Mouse (Mus musculus): ENCODE results near the gene Ice1. TPM values are rescaled to one million over a fixed set of nuclear protein-coding genes. Genes with fewer than 3 reads are reported as not detected.

The Ice1 gene
- polyA plus RNA-seq, 1 experiment from 2014 or later: 31.3 TPM

DNA sequence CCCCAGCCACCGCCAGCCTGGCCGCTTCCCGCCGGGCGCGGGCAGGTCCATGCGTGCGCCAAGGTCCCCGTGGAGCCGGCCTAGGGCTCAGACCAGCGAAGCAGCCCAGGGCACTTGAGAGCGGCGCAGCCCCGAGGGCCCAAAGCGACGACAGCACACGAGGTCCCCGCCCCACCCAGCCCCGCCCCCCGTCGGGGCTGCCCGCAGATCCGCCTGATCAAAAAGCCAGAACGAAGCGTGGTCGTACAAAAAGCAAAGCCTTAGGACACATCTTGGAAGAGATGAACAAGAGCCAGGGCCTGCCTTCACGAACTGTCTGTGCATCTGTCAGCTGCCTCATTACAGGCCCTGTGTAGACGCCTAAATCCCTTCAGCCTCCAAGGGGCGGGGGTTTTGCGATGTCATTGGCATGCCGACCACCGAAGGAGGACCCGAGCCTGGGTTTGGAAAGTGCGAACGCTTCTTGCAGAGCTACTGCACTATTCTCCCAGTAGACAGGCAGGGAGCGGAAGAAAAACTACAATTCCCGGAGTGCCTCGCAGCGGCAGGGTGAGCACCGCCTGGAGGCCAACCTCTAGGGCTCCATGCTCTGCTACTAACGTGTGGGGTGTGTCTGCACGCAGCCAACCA, 343 bp upstream of the Ice1 start:
- no peaks in the 10 kb centered on the region for H3K36me3 ChIP-seq
- peak overlapping the region; percentile 98 for H3K4me3 ChIP-seq
- H3K27me3 ChIP-seq: no peaks in the 10 kb centered on the region
- peak; percentile 95 for ATAC-seq (ENCODE audit: insufficient number of reproducible peaks, insufficient read depth, low FRiP score, low TSS enrichment)
- peak overlapping the region; percentile 72 for H3K4me2 ChIP-seq (replicated peaks)
- peak overlapping the region; percentile 93 for H3K9ac ChIP-seq
- no peaks in the 10 kb centered on the region for H3K9me3 ChIP-seq
- WGBS: under 1% methylated on average over 42 of the region's 42 CpGs
- peaks cover 20% of the 10 kb centered on the region for H3K4me1 ChIP-seq
- H3K27ac ChIP-seq: peak overlapping the region; percentile 89

DNA sequence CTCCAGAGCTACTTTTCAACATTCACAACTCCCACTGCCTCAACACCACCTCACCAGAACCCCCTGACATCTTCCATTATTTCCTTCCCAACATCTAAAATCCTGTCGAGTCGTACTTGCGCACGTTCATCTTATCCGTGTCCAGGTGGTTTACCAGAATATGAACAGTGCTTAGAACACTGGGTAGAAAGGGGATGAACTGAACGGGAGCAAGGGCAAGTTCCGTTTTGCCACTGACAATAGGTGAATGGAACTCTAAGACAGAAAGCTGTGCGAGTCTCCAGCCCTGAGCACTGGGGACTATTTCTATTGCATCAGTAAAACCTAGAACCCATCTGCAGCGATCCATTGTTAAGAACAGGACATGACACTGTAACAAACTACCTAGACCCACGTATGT, 728 bp downstream of the Ice1 start:
- H3K27ac ChIP-seq: no peak overlapping the region
- no peaks in the 10 kb centered on the region for H3K27me3 ChIP-seq
- ATAC-seq (ENCODE audit: insufficient number of reproducible peaks, insufficient read depth, low FRiP score, low TSS enrichment): no peak
- 27% methylated on average over 10 of the region's 10 CpGs for WGBS
- no peaks in the 10 kb centered on the region for H3K9me3 ChIP-seq
- peak overlapping the region; percentile 93 for H3K9ac ChIP-seq
- peaks cover 20% of the 10 kb centered on the region for H3K4me1 ChIP-seq
- H3K4me2 ChIP-seq (replicated peaks): peak overlapping the region; percentile 72
- peak overlapping the region; percentile 98 for H3K4me3 ChIP-seq
- H3K36me3 ChIP-seq: no peaks in the 10 kb centered on the region

DNA sequence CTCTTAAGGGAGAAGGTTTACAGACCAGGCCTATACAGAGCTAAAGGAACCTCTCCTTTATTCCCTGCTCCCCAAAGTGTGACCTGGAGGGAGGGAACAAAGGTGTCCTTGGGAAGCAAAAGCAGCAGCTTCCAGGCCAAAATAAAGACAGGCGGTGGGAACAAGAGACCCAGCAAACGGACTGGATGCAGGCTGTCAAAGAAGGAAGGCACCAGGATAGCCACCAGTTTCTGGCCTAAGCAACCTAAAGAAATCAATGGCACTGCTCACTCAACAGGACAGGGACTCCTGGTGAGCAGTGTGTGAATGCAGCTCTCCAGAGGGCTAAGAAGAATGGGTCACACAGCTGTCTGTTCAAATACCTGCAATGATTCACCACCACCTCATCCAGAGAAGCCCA, 1.8 kb downstream of the Ice1 start:
- H3K4me3 ChIP-seq: no peak overlapping the region

DNA sequence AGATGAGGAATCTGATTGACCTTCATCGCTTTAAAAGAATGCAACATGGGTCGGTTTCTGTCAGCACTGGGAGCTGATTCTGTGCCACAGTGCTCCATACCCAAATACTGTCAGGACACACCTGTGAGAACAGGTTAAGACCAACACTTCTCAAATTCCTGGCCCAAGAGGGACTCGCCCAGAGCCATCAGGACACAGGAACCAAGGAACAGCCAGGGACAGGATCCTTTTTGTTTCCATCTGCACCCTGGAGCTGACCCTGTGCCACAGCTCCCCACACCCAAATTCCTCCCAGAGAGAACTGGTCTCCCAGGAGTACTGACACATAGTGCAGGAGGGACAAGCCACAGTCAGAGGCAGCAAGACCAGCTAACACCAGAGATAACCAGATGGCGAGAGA, 11.0 kb downstream of the Ice1 start:
- ATAC-seq (ENCODE audit: insufficient number of reproducible peaks, insufficient read depth, low FRiP score, low TSS enrichment): no peak
- Histone ChIP-seq H3K27ac (no peak overlapping the region), H3K4me2 (replicated peaks) (no peak overlapping the region), H3K27me3 (no peaks in the 10 kb centered on the region), H3K36me3 (no peaks in the 10 kb centered on the region), H3K9me3 (no peaks in the 10 kb centered on the region), H3K4me3 (no peak overlapping the region), H3K9ac (no peak overlapping the region), H3K4me1 (no peaks in the 10 kb centered on the region)
- 89% methylated on average over 4 of the region's 4 CpGs for WGBS

More for the DNA sequence above, 1.8 kb downstream of the Ice1 start:
- Histone ChIP-seq H3K4me1 (peaks cover 20% of the 10 kb centered on the region), H3K4me2 (replicated peaks) (peak overlapping the region; percentile 72; the same call in 1 of the 2 replicates), H3K9ac (no peak overlapping the region), H3K27ac (no peak overlapping the region), H3K36me3 (no peaks in the 10 kb centered on the region), H3K9me3 (no peaks in the 10 kb centered on the region), H3K27me3 (no peaks in the 10 kb centered on the region)
- 69% methylated on average over 2 of the region's 2 CpGs for WGBS
- ATAC-seq (ENCODE audit: insufficient number of reproducible peaks, insufficient read depth, low FRiP score, low TSS enrichment): no peak

DNA sequence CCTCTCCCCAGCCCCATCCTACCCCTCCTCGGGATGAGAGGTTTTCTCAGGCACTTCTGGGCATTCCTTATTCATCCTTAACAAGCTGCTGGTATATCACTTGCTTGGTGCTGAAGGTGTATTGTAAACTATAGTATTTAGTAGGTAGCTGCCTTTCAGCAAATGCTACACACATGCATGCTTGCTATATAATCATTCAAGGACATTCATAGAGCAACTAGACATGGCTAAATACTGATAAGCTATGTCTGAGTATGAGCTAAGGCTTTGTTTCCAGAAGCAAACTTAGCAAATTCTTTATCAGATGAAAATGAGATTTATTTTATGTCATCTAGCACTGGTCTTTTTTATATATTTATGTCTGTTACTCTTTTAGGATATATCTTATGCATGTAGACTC, 11.8 kb downstream of the Ice1 start:
- H3K27me3 ChIP-seq: no peaks in the 10 kb centered on the region
- no peak overlapping the region for H3K9ac ChIP-seq
- no peak for ATAC-seq (ENCODE audit: insufficient number of reproducible peaks, insufficient read depth, low FRiP score, low TSS enrichment)
- no peak overlapping the region for H3K4me2 ChIP-seq (replicated peaks)
- no peaks in the 10 kb centered on the region for H3K4me1 ChIP-seq
- H3K36me3 ChIP-seq: no peaks in the 10 kb centered on the region
- 75% methylated on average over 1 of the region's 1 CpGs for WGBS
- no peak overlapping the region for H3K27ac ChIP-seq
- no peaks in the 10 kb centered on the region for H3K9me3 ChIP-seq
- no peak overlapping the region for H3K4me3 ChIP-seq

DNA sequence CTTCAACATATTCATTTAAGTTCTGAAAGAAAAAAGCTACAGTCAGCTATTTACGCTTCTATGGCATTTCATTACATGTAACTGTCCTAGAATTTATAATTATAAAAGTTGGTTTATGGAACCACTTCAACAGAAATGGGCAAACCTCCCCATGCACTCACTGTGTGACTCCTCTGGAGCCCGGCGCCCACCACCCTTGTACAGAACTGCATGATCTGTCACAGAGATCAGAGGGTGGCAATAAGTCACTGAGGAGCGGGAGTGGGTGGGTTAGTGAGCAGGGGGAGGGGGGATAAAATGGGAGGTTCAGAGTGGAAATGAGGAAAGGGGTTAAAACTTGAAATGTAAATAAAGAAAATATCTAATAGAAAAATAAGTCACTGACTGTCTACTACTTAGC, 13.0 kb downstream of the Ice1 start:
- no peak overlapping the region for H3K27ac ChIP-seq
- no peak overlapping the region for H3K4me2 ChIP-seq (replicated peaks)
- H3K4me3 ChIP-seq: no peak overlapping the region
- 92% methylated on average over 4 of the region's 4 CpGs for WGBS
- H3K27me3 ChIP-seq: no peaks in the 10 kb centered on the region
- H3K4me1 ChIP-seq: no peaks in the 10 kb centered on the region
- no peak for ATAC-seq (ENCODE audit: insufficient number of reproducible peaks, insufficient read depth, low FRiP score, low TSS enrichment)
- H3K36me3 ChIP-seq: peaks cover 9% of the 10 kb centered on the region
- H3K9ac ChIP-seq: no peak overlapping the region
- no peaks in the 10 kb centered on the region for H3K9me3 ChIP-seq

DNA sequence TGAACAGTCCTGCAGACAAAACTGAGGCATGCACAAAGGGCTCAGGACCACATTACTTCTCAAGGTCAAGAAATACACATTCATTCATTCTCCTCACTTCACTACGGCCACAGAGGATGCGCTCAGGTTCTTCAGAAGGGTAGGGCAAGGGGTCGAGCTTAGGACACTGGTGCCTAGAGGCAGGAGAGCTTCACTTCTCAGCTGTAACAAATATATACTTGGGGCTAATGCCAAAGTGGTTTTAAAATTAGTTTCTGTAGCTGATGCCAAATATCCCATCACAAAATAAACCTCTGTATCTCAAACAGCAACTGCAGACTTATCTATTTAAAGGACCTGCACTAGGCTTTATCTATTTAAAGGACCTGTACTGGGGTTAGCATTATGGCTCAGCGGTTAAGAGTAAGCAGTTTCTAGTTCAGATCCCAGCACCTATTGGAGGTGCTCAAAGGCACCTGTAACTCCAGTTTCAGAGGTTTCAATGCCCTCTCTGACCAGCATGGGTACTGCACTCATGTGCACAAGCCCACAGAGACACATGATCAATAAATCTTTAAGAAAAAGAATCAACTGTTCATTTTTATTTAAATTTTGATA, 14.9 kb downstream of the Ice1 start:
- Histone ChIP-seq H3K36me3 (peaks cover 27% of the 10 kb centered on the region), H3K4me3 (no peak overlapping the region), H3K27me3 (no peaks in the 10 kb centered on the region), H3K4me1 (no peaks in the 10 kb centered on the region), H3K4me2 (replicated peaks) (no peak overlapping the region), H3K9ac (no peak overlapping the region), H3K9me3 (no peaks in the 10 kb centered on the region), H3K27ac (no peak overlapping the region)
- 98% methylated on average over 4 of the region's 4 CpGs for WGBS
- no peak for ATAC-seq (ENCODE audit: insufficient number of reproducible peaks, insufficient read depth, low FRiP score, low TSS enrichment)

DNA sequence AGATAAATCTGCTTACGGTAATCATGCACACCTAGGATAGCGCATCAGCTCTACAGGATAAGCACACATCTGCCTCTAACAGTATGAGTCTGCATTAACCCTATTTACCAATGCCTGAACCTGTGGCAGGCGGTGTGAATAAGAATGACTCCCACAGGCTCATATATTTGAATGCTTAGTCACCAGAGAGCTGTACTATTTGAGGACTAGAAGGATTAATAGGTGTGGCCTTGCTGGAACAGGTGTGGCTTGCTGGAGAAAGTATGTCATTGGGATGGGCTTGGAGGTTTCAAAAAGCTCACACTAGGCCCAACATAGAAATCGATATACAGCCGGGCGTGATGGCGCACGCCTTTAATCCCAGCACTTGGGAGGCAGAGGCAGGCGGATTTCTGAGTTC, 15.9 kb downstream of the Ice1 start:
- Histone ChIP-seq H3K4me3 (no peak overlapping the region), H3K9me3 (no peaks in the 10 kb centered on the region), H3K9ac (no peak overlapping the region), H3K36me3 (peaks cover 37% of the 10 kb centered on the region), H3K4me1 (no peaks in the 10 kb centered on the region), H3K27ac (no peak overlapping the region), H3K27me3 (no peaks in the 10 kb centered on the region), H3K4me2 (replicated peaks) (no peak overlapping the region)
- ATAC-seq (ENCODE audit: insufficient number of reproducible peaks, insufficient read depth, low FRiP score, low TSS enrichment): no peak
- WGBS: 95% methylated on average over 9 of the region's 9 CpGs

DNA sequence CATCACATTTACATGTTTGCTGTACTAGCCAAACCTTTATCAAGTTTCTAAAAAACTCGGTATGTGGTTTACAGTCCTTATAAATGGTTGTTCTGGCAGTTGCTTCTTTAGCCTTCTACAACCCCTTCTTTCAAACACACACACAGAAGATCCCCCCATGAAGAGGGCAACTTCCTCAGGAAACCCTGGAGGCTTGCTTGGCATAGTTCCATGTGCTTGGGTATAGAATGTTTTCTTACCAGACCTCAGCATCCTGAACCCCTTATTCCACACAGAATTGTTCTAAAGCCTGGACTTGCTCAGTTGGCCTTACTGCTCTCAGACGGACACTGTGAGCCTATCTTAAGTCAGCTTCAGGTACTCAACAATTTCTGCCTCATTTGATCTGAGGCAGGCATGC, 24.6 kb downstream of the Ice1 start:
- Histone ChIP-seq H3K4me1 (no peaks in the 10 kb centered on the region), H3K27ac (no peak overlapping the region), H3K36me3 (peaks cover 81% of the 10 kb centered on the region), H3K27me3 (no peaks in the 10 kb centered on the region), H3K9ac (no peak overlapping the region), H3K4me2 (replicated peaks) (no peak overlapping the region), H3K9me3 (no peaks in the 10 kb centered on the region), H3K4me3 (no peak overlapping the region)
- 86% methylated on average over 2 of the region's 2 CpGs for WGBS
- no peak for ATAC-seq (ENCODE audit: insufficient number of reproducible peaks, insufficient read depth, low FRiP score, low TSS enrichment)

DNA sequence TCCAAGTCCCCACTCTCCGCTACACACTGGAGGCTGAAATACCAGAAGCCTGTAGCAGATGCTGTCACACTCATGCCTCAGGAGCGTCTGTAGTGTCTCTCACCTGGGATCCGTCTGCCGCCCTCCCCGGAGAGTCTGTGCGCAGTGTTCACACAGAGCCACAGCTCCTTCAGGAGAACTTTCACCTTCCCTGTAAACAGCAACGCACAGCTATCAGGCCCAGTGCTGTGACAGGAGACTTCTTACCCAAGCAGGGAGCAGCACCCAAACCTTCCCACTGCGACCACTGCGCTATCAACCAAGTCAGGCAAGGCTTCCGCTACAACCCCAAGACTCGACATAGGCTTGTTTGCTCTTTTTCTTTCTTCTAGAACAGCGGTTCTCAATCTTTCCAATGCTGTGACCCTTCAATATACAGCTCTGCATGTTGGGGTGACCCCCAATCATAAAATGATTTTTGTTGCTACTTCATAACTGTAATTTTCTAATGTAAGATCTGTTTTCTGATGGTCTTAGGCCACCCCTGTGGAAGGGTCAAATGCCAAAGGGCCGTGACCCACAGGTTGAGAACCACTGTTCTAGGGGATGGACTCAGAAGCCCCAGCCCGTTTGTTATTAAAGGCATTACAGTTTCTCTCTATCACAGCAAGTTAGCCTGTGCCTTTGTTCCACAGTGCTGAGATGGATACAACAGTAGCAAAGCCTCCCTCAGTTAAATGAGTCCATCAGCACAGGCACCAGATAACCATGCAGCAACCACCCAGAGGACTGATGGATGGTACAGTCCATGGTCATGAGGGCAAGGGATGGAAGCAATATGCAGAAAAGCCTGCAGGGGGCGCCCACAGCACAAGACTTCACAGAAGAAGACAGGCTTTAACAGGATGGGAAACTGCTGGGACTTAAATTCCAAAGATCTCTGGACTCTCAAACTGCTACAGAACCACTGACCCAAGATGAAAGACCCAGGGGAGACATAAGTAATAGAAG, 26.7 kb downstream of the Ice1 start:
- ATAC-seq (ENCODE audit: insufficient number of reproducible peaks, insufficient read depth, low FRiP score, low TSS enrichment): no peak

DNA sequence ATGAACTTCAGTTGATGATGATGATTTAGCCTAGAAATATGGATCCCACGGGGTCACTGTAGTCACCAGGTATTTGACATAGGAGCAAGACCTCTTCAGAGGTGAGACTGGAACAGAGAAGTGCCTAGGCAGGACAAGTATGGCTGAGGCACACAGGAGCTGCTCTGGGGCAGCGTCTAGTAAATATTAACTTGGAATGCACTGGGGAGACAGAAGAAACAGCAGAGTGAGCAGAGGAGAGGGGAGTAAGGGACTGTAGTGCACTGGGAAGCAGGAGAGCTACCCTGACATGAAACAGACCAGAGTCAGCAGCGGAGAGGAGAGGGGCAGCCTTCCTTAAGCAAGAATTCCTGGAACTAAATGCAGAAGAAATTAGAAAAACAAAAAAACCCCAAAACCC, 27.8 kb downstream of the Ice1 start:
- H3K9ac ChIP-seq: no peak overlapping the region
- 92% methylated on average over 3 of the region's 3 CpGs for WGBS
- ATAC-seq (ENCODE audit: insufficient number of reproducible peaks, insufficient read depth, low FRiP score, low TSS enrichment): no peak
- H3K4me3 ChIP-seq: no peak overlapping the region
- no peaks in the 10 kb centered on the region for H3K4me1 ChIP-seq
- H3K27me3 ChIP-seq: no peaks in the 10 kb centered on the region
- H3K4me2 ChIP-seq (replicated peaks): no peak overlapping the region
- H3K27ac ChIP-seq: no peak overlapping the region
- H3K9me3 ChIP-seq: no peaks in the 10 kb centered on the region
- peaks cover 82% of the 10 kb centered on the region for H3K36me3 ChIP-seq

More for the DNA sequence above, 26.7 kb downstream of the Ice1 start:
- peaks cover 81% of the 10 kb centered on the region for H3K36me3 ChIP-seq
- H3K27ac ChIP-seq: no peak overlapping the region
- H3K4me2 ChIP-seq (replicated peaks): no peak overlapping the region
- 87% methylated on average over 15 of the region's 15 CpGs for WGBS
- no peaks in the 10 kb centered on the region for H3K4me1 ChIP-seq
- H3K9ac ChIP-seq: no peak overlapping the region
- no peak overlapping the region for H3K4me3 ChIP-seq
- no peaks in the 10 kb centered on the region for H3K27me3 ChIP-seq
- H3K9me3 ChIP-seq: no peaks in the 10 kb centered on the region

DNA sequence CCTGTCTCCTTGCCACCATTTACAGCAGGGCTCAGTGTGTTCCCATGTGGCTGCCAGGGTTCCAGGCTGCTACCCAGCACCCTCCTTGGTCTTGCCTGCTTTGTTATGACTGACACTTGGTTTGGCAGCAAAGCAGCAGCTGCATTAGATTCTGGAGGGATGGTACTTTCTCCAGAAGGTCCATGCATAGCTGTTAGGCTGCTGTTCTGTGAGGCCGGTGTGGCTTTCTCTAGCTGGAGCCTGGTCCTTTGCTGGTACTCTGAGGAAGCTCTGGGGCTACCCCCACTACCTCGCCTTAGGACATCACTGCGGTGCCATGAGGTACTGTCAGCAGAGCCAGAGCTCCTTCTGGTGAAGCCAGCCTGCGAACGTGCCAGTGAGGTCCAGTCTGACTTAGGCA, 32.1 kb downstream of the Ice1 start:
- Histone ChIP-seq H3K9ac (no peak overlapping the region), H3K4me2 (replicated peaks) (no peak overlapping the region), H3K4me1 (no peaks in the 10 kb centered on the region), H3K27me3 (no peaks in the 10 kb centered on the region), H3K4me3 (no peak overlapping the region), H3K27ac (no peak overlapping the region), H3K36me3 (peaks cover 97% of the 10 kb centered on the region), H3K9me3 (no peaks in the 10 kb centered on the region)
- no peak for ATAC-seq (ENCODE audit: insufficient number of reproducible peaks, insufficient read depth, low FRiP score, low TSS enrichment)
- WGBS: 94% methylated on average over 5 of the region's 5 CpGs

Measured in embryonic facial prominence, embryonic 12.5 days (tissue).